Mouse (Mus musculus): Measurements from ENCODE around the gene Uxs1. TPM values are rescaled to one million over a fixed set of nuclear protein-coding genes. Genes with fewer than 3 reads are reported as not detected.

The Uxs1 gene
- polyA plus RNA-seq, 1 experiment from 2014 or later: 20.1 TPM

- no peaks in the 10 kb centered on the region for H3K9me3 ChIP-seq
- peak overlapping the region; percentile 86 for H3K9ac ChIP-seq
- H3K27ac ChIP-seq: peak overlapping the region; percentile 93
- no peaks in the 10 kb centered on the region for H3K36me3 ChIP-seq
- WGBS: 2% methylated on average over 3 of the region's 3 CpGs
- H3K4me3 ChIP-seq: peak overlapping the region; percentile 67
- no peak for ATAC-seq (ENCODE audit: low FRiP score)
- H3K4me2 ChIP-seq: peak overlapping the region; percentile 91
- H3K27me3 ChIP-seq: no peaks in the 10 kb centered on the region
- peaks cover 34% of the 10 kb centered on the region for H3K4me1 ChIP-seq (replicated peaks)
Observed at GRCm38 (mm10) chr1:43826628-43827001, 985 bp downstream of the Uxs1 start.

DNA sequence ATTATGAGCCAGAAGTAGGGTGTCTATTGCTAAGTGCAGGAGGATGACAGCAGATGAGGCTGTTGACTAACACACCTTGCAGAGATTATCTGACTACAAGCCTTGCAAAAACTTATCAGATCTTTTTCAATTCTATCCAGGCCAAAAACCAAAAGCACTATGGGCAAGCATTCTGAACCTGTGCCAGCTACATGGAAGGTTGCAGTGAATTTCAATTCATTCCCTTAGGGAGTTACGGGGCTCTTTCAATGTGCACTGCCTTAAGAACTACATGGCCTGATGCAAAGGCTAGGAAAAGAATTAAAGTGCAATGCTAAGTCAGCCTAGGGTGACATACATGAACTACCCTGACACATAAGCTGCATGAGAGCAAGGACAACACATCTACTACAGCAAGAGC, 4.2 kb downstream of the Uxs1 start:
- H3K9me3 ChIP-seq: no peaks in the 10 kb centered on the region
- H3K9ac ChIP-seq: no peak overlapping the region
- H3K36me3 ChIP-seq: no peaks in the 10 kb centered on the region
- H3K4me2 ChIP-seq: no peak overlapping the region
- no peak overlapping the region for H3K27ac ChIP-seq
- WGBS: 82% methylated on average over 1 of the region's 1 CpGs
- no peak for ATAC-seq (ENCODE audit: low FRiP score)
- peaks cover 32% of the 10 kb centered on the region for H3K4me1 ChIP-seq (replicated peaks)
- no peaks in the 10 kb centered on the region for H3K27me3 ChIP-seq
- H3K4me3 ChIP-seq: no peak overlapping the region

DNA sequence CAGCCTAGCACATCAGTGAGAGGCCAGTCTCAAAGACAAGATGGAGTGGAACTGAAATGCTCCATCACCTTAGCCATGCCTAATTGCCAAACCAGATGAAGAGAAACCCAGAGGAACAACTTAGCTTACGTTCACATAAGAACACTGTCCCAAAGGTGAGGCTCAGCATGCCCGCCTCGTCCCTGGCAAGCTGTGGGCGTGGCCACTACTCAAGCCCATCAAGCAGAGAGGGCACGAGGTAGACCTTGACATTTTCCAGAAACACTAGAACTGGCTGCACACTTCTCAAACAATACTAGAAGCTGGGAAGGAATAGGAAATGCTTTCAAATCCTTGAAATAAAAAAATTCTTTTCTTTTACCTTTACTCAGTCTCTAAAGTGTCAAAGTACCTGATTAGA, 5.0 kb downstream of the Uxs1 start:
- Histone ChIP-seq H3K4me1 (replicated peaks) (peaks cover 29% of the 10 kb centered on the region), H3K4me2 (no peak overlapping the region), H3K27me3 (no peaks in the 10 kb centered on the region), H3K9me3 (no peaks in the 10 kb centered on the region), H3K4me3 (no peak overlapping the region), H3K36me3 (no peaks in the 10 kb centered on the region), H3K27ac (no peak overlapping the region), H3K9ac (no peak overlapping the region)
- ATAC-seq (ENCODE audit: low FRiP score): no peak
- WGBS: 84% methylated on average over 5 of the region's 5 CpGs

GRCm38 (mm10) chr1:43821804-43822203, 5.8 kb downstream of the Uxs1 start:
- Histone ChIP-seq H3K4me2 (no peak overlapping the region), H3K9ac (no peak overlapping the region), H3K36me3 (no peaks in the 10 kb centered on the region), H3K27me3 (no peaks in the 10 kb centered on the region), H3K9me3 (no peaks in the 10 kb centered on the region), H3K4me3 (no peak overlapping the region), H3K27ac (no peak overlapping the region), H3K4me1 (replicated peaks) (peaks cover 27% of the 10 kb centered on the region)
- WGBS: 97% methylated on average over 1 of the region's 1 CpGs
- no peak for ATAC-seq (ENCODE audit: low FRiP score)

DNA sequence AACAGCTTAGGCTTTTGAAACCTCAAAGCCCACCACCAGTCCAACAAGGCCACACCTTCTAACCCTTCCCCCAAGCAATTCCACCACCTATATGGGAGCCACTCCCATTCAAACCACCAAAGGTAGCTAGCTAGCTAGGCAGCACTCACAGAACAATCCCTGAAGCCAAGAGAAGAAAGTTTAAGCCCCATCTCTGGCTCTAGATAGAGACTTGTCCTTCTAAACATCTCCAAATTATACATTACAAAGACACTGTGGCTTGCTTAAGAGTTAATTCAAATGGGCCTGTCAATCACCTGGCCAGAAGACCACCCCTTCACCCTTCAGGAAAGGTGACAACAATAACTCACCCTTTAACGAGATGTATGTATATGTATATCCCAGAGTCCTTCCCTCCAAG, 7.0 kb downstream of the Uxs1 start:
- no peak overlapping the region for H3K27ac ChIP-seq
- no peaks in the 10 kb centered on the region for H3K27me3 ChIP-seq
- no peak overlapping the region for H3K4me2 ChIP-seq
- H3K4me1 ChIP-seq (replicated peaks): peaks cover 18% of the 10 kb centered on the region
- no peak overlapping the region for H3K9ac ChIP-seq
- H3K36me3 ChIP-seq: no peaks in the 10 kb centered on the region
- no peak for ATAC-seq (ENCODE audit: low FRiP score)
- H3K4me3 ChIP-seq: no peak overlapping the region
- WGBS: 48% methylated on average over 1 of the region's 1 CpGs
- H3K9me3 ChIP-seq: no peaks in the 10 kb centered on the region

GRCm38 (mm10) chr1:43819091-43819490, 8.5 kb downstream of the Uxs1 start:
- Histone ChIP-seq H3K36me3 (no peaks in the 10 kb centered on the region), H3K4me3 (no peak overlapping the region), H3K27ac (no peak overlapping the region), H3K27me3 (no peaks in the 10 kb centered on the region), H3K4me1 (replicated peaks) (peaks cover 5% of the 10 kb centered on the region), H3K9ac (no peak overlapping the region), H3K9me3 (no peaks in the 10 kb centered on the region), H3K4me2 (no peak overlapping the region)
- no peak for ATAC-seq (ENCODE audit: low FRiP score)
- 87% methylated on average over 2 of the region's 2 CpGs for WGBS

DNA sequence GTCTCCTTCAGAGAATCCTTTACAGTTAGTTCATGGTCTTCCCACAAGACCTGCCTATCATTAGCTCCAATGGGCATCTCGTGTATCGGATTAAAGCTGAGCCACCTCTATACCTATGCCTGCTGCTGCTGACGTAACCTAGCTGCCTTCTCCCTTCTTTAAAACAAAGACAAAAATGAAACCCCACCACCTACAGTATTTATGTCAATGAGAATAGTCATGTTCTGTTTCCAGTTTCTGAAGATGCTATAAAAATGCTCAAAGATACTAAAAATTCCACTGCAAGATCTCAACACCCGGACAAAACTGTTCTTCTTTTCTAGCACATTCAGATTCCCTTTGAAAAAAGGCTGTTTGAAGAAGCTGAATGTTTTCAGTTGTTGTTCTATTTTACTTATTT, 9.2 kb downstream of the Uxs1 start:
- Histone ChIP-seq H3K9ac (no peak overlapping the region), H3K4me2 (no peak overlapping the region), H3K27me3 (no peaks in the 10 kb centered on the region), H3K36me3 (no peaks in the 10 kb centered on the region), H3K9me3 (no peaks in the 10 kb centered on the region), H3K27ac (no peak overlapping the region), H3K4me1 (replicated peaks) (peaks cover 2% of the 10 kb centered on the region), H3K4me3 (no peak overlapping the region)
- 88% methylated on average over 4 of the region's 4 CpGs for WGBS
- no peak for ATAC-seq (ENCODE audit: low FRiP score)

GRCm38 (mm10) chr1:43811764-43812163, 15.8 kb downstream of the Uxs1 start:
- Histone ChIP-seq H3K9me3 (no peaks in the 10 kb centered on the region), H3K9ac (no peak overlapping the region), H3K4me3 (no peak overlapping the region), H3K4me2 (no peak overlapping the region), H3K27me3 (no peaks in the 10 kb centered on the region), H3K4me1 (replicated peaks) (no peaks in the 10 kb centered on the region), H3K27ac (no peak overlapping the region), H3K36me3 (peaks cover 10% of the 10 kb centered on the region)
- 98% methylated on average over 1 of the region's 1 CpGs for WGBS
- ATAC-seq (ENCODE audit: low FRiP score): no peak

DNA sequence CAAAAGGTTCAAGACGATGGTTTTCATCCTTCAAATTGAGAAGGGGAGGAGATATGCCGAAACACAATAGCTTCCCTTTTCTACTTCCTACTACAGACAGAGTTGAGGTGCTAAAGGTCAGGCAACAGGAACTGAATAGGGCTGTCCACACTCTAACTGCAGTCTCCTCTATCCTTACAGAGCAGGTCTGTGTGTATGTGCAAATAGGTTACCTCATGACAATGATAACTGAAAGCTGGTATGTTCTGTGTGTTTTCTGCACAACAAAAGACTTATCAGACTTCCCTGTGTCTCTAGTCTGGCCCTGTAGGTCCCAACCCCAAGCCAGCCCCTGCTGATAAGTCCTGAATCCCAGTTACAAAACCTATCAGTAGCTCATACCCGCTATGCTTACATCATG, 16.5 kb downstream of the Uxs1 start:
- Histone ChIP-seq H3K4me2 (no peak overlapping the region), H3K27ac (no peak overlapping the region), H3K4me1 (replicated peaks) (no peaks in the 10 kb centered on the region), H3K27me3 (no peaks in the 10 kb centered on the region), H3K9me3 (no peaks in the 10 kb centered on the region), H3K9ac (no peak overlapping the region), H3K36me3 (peaks cover 10% of the 10 kb centered on the region), H3K4me3 (no peak overlapping the region)
- WGBS: 81% methylated on average over 3 of the region's 3 CpGs
- ATAC-seq (ENCODE audit: low FRiP score): no peak

DNA sequence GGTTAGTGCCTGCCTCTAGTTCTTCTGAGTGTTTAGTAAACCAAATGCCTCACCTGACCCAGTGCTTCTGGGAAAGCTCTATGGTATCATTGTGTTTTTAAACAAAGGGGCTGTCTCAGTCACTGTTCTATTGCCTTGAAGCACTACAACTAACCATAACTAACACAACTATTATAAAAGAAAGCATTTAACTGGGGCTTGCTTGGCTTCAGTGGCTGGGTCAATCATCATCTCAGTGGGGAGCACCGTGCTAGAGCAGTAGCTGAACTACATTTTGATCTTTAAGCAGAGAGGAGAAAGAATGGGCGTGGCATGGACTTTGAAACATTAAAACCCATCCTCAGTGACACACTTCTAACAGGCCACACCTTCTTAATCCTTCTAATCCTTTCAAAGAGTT, 18.2 kb downstream of the Uxs1 start:
- H3K9ac ChIP-seq: no peak overlapping the region
- no peak overlapping the region for H3K4me2 ChIP-seq
- WGBS: 89% methylated on average over 2 of the region's 2 CpGs
- no peak overlapping the region for H3K4me3 ChIP-seq
- peaks cover 11% of the 10 kb centered on the region for H3K36me3 ChIP-seq
- H3K27me3 ChIP-seq: no peaks in the 10 kb centered on the region
- no peaks in the 10 kb centered on the region for H3K4me1 ChIP-seq (replicated peaks)
- H3K27ac ChIP-seq: no peak overlapping the region
- no peaks in the 10 kb centered on the region for H3K9me3 ChIP-seq
- ATAC-seq (ENCODE audit: low FRiP score): no peak

DNA sequence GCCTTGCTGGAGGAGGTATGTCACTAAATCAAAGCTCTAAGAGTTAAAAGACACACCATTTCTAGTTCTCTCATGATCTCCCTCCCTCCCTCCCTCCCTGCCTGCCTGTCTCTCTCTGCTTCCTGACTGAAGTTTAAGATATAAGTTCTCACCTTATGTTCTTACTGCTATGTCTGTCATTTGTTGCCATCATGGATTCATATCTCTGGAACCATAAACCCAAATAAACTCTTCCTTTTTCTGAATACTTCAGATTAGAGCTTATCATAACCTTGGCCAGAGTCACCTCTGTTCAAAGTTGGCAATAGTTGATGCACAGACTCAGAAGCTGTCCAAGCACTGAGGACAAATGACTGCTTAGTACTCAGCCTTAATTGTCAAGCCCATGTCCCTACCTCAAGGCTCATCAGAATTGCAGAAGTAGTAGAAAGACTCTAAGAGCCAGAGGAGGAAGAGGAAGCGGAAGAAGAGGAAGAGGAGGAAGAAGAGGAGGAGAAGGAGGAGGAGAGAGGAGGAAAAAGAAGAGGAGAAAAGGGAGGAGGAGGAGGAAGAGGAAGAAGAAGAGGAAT, 23.6 kb downstream of the Uxs1 start:
- H3K4me2 ChIP-seq: no peak overlapping the region
- H3K9me3 ChIP-seq: no peaks in the 10 kb centered on the region
- H3K27me3 ChIP-seq: no peaks in the 10 kb centered on the region
- no peak overlapping the region for H3K27ac ChIP-seq
- H3K36me3 ChIP-seq: peaks cover 34% of the 10 kb centered on the region
- ATAC-seq (ENCODE audit: low FRiP score): no peak
- 96% methylated on average over 1 of the region's 1 CpGs for WGBS
- H3K4me1 ChIP-seq (replicated peaks): no peaks in the 10 kb centered on the region
- H3K9ac ChIP-seq: no peak overlapping the region
- no peak overlapping the region for H3K4me3 ChIP-seq

- WGBS: 82% methylated on average over 3 of the region's 3 CpGs
- Histone ChIP-seq H3K36me3 (peaks cover 27% of the 10 kb centered on the region), H3K4me1 (replicated peaks) (peaks cover 6% of the 10 kb centered on the region; the same call in 1 of the 2 replicates), H3K27ac (peak overlapping the region; percentile 35; the same call in 1 of the 2 replicates), H3K9ac (no peak overlapping the region), H3K4me2 (no peak overlapping the region), H3K4me3 (no peak overlapping the region), H3K27me3 (no peaks in the 10 kb centered on the region), H3K9me3 (no peaks in the 10 kb centered on the region)
- ATAC-seq (ENCODE audit: low FRiP score): no peak
Observed at GRCm38 (mm10) chr1:43798048-43798447, 29.6 kb downstream of the Uxs1 start.

- H3K4me3 ChIP-seq: no peak overlapping the region
- H3K36me3 ChIP-seq: peaks cover 22% of the 10 kb centered on the region
- H3K4me1 ChIP-seq (replicated peaks): no peaks in the 10 kb centered on the region
- H3K9me3 ChIP-seq: no peaks in the 10 kb centered on the region
- H3K4me2 ChIP-seq: no peak overlapping the region
- no peaks in the 10 kb centered on the region for H3K27me3 ChIP-seq
- 93% methylated on average over 2 of the region's 2 CpGs for WGBS
- ATAC-seq (ENCODE audit: low FRiP score): no peak
- H3K27ac ChIP-seq: no peak overlapping the region
- no peak overlapping the region for H3K9ac ChIP-seq
Observed at GRCm38 (mm10) chr1:43789765-43790164, 37.8 kb downstream of the Uxs1 start.

All from hindbrain, embryonic 13.5 days (tissue).